Mouse (Mus musculus) small intestine, adult 2 months (tissue): Measurements from ENCODE around the gene Ccdc61. TPM values are rescaled to one million over a fixed set of nuclear protein-coding genes. Genes with fewer than 3 reads are reported as not detected.
A peak's percentile ranks its signal among the peaks of the same experiment; 100 is the strongest.

Experiments used
- H3K27ac ChIP-seq: fragments of 200-500 bp; 2 replicates; pipeline ENCODE4 v1.5.1; 2012; ENCODE audit warnings: low read depth, low read length, control low read depth, inconsistent platforms; ENCODE audit not compliant: insufficient read depth
- H3K27me3 ChIP-seq: fragments of 200-500 bp; 2 replicates; pipeline ENCODE4 v1.6.1; 2012; ENCODE audit warnings: mild to moderate bottlenecking, moderate library complexity, low read length, inconsistent platforms; ENCODE audit not compliant: control insufficient read depth, insufficient read depth
- H3K36me3 ChIP-seq: fragments of 200-500 bp; 2 replicates; pipeline ENCODE4 v1.6.1; 2012; ENCODE audit warnings: mild to moderate bottlenecking, low read length, control low read depth, inconsistent platforms; ENCODE audit not compliant: control insufficient read depth, insufficient read depth
- H3K4me1 ChIP-seq: fragments of 200-500 bp; 2 replicates; pipeline ENCODE4 v1.6.1; 2012; ENCODE audit warnings: low read length, inconsistent platforms, mixed read lengths; ENCODE audit not compliant: control insufficient read depth, insufficient read depth, insufficient read length
- H3K4me3 ChIP-seq: fragments of 200-500 bp; 2 replicates; pipeline ENCODE4 v1.5.1; 2012; ENCODE audit warnings: low read depth, mild to moderate bottlenecking, control low read depth, inconsistent platforms, low read length, moderate library complexity
- CTCF ChIP-seq: fragments of 200-500 bp; IDR thresholded peaks from 2 replicates; pipeline ENCODE4 v1.5.1; 2012; ENCODE audit warnings: low read depth, mild to moderate bottlenecking, control low read depth, inconsistent platforms, low read length, moderate library complexity, mixed read lengths; ENCODE audit not compliant: insufficient replicate concordance, insufficient read length; ENCODE audit errors: extremely low read depth
- POLR2A ChIP-seq: fragments of 200-500 bp; IDR thresholded peaks from 2 replicates; pipeline ENCODE4 v1.6.1; 2012; ENCODE audit warnings: low read depth, mild to moderate bottlenecking, control low read depth, inconsistent platforms, low read length, moderate library complexity
- WGBS: fragments of 180-500 bp; shearing (Covaris S2); methylation state at CpG from one replicate; pipeline ENCODE4 v1.1.7; 2018; 5-methylcytosine and 5-hydroxymethylcytosine counted together
- polyA plus RNA-seq: library from polyadenylated mRNA; depleted of rRNA; stranded (reverse); fragments of >200 nt; gene quantifications from 2 replicates; pipeline ENCODE4 v1.2.3, GENCODE M21; 2012; rRNA removed

Gene Ccdc61
- polyA plus RNA-seq, 1 experiment, result 21.4 TPM

DNA sequence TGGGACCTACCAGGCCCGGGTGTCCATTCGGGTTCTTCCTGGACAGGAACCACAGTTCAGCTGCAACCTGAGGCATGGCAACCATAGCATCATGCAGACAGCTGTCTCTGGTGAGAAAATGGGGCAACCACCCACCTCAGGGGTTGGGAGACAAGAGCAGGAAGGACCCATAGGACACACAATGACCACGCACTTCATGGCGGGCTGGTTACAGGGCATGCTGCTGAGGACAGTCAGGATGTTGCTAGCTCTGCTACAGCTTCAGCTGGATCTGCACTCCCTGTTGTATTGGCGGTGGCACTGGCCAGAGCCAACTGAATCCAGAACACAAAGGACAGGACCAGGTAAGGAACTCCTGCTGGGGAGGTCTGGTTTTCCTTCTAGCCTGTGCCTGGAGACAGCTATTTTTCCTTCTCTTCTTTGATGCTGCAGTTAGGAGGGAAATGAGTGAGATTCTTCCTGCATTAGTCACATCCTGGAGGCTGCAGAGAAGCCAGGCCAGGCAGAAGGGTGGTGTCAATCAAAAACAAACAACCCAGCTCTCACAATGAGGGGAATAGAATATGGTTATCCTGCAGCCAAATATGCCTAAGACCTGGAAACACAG, 51.8 kb downstream of the Ccdc61 start:
- Histone ChIP-seq H3K4me3 (no peak overlapping the region), H3K27me3 (no peaks in the 10 kb centered on the region), H3K4me1 (0 out of 2 replicates have a peak, but pooled peaks cover 2% of the 10 kb centered on the region), H3K27ac (no peak overlapping the region), H3K36me3 (no peaks in the 10 kb centered on the region)
- no peak for TF ChIP-seq POLR2A
- TF ChIP-seq CTCF, result no peak
- WGBS, result 79% methylated on average over 5 of the region's 5 CpGs

DNA sequence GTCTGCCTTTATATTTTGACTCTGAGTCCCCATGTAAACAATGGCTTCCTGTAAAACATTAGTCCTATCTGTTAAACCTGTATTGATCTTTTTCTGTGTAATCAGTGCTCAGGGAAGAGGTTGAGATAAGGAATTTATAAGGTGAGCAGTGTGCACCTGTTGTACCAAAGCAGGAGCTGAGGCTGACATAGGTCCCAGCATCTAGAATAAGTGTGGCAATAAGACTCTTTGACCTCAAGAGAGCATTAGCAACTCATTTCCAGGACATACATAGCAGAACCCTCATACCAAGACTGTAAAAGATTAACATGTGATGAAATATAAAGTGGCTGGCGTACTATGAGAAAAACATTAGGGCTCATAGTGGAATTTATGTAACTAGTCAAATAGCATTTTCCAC, 61.8 kb downstream of the Ccdc61 start:
- H3K4me1 ChIP-seq, result peaks cover 2% of the 10 kb centered on the region; the same call in 1 of the 2 replicates
- H3K4me3 ChIP-seq, result no peak overlapping the region
- no peaks in the 10 kb centered on the region for H3K36me3 ChIP-seq
- H3K27me3 ChIP-seq, result no peaks in the 10 kb centered on the region
- TF ChIP-seq CTCF (no peak), POLR2A (no peak)
- no peak overlapping the region for H3K27ac ChIP-seq
- WGBS, result 23% methylated on average over 1 of the region's 1 CpGs

DNA sequence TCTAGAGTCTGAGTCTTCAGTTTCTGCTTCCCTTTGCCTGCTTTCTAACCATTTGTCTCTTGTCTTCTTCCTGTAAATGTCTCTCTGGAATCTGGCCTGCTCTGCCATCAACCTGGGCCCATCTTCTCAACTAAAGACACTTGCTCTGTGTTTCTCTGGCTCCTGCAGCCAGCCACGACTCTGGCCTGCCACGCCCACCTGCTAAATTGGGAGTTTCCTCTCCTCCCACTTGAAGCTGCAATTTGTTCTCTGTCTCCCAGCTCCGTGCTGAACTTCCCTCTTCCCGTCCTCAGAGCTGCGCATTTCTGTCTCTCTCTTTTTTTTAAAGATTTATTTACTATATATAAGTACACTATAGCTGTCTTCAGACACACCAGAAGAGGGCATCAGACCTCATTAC, 65.4 kb downstream of the Ccdc61 start:
- H3K36me3 ChIP-seq, result no peaks in the 10 kb centered on the region
- H3K4me1 ChIP-seq, result peaks cover 10% of the 10 kb centered on the region; the same call in 1 of the 2 replicates
- WGBS, result 12% methylated on average over 5 of the region's 5 CpGs
- H3K27me3 ChIP-seq, result no peaks in the 10 kb centered on the region
- TF ChIP-seq CTCF (no peak), POLR2A (no peak)
- H3K4me3 ChIP-seq, result no peak overlapping the region
- no peak overlapping the region for H3K27ac ChIP-seq

DNA sequence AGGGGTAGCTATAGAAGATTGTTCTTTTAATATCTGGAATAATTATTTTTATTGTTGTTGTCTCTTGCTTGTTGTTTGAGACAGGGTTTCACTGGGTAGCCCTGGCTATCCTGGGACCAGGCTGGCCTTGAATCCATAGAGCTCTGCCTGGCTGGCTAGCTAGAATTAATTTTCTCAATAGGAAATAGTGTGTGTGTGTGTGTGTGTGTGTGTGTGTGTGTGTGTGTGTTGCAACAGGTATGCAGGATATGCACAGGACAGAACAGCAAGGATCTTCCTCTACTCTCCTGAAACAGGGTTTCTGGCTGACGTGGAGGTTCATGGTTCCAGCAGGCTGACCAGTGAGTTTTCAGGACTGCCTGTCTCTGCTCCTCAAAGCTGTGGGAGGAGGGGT, 69.0 kb downstream of the Ccdc61 start:
- TF ChIP-seq CTCF, result no peak
- TF ChIP-seq POLR2A, result no peak
- H3K27me3 ChIP-seq, result no peaks in the 10 kb centered on the region
- H3K27ac ChIP-seq, result peak overlapping the region; percentile 88
- H3K36me3 ChIP-seq, result no peaks in the 10 kb centered on the region
- 88% methylated on average over 1 of the region's 1 CpGs for WGBS
- no peak overlapping the region for H3K4me3 ChIP-seq
- H3K4me1 ChIP-seq, result peaks cover 10% of the 10 kb centered on the region; the same call in 1 of the 2 replicates

Other genes starting within 250 kb of the Ccdc61 start
- not detected in 2 replicates for gene Psg20, start 224.2 kb downstream of the Ccdc61 start, polyA plus RNA-seq
- gene Psg22, start 192.3 kb downstream of the Ccdc61 start, polyA plus RNA-seq, result 0.05 TPM in 1 of 2 replicates, not detected in the other
- 0.08 TPM in 1 of 2 replicates, not detected in the other for gene Psg19, start 111.9 kb downstream of the Ccdc61 start, polyA plus RNA-seq
- not detected in 2 replicates for gene Psg17, start 88.8 kb downstream of the Ccdc61 start, polyA plus RNA-seq
- 1.9 and 2.2 TPM in 2 replicates for gene Mill2, start 70.4 kb downstream of the Ccdc61 start, polyA plus RNA-seq
- gene Pglyrp1, start 39.1 kb downstream of the Ccdc61 start, polyA plus RNA-seq, result 268 and 499 TPM in 2 replicates
- gene Nova2, start 15.5 kb upstream of the Ccdc61 start, polyA plus RNA-seq, result 0.41 and 0.55 TPM in 2 replicates
- gene Nanos2, start 77.0 kb upstream of the Ccdc61 start, polyA plus RNA-seq, result not detected in 2 replicates
- 1.9 and 2.3 TPM in 2 replicates for gene Mypop, start 80.8 kb upstream of the Ccdc61 start, polyA plus RNA-seq
- 17.0 and 25.8 TPM in 2 replicates for gene Irf2bp1, start 93.6 kb upstream of the Ccdc61 start, polyA plus RNA-seq
- 17.8 and 19.9 TPM in 2 replicates for gene Foxa3, start 113.1 kb upstream of the Ccdc61 start, polyA plus RNA-seq
- 50.4 and 71.8 TPM in 2 replicates for gene Sympk, start 114.0 kb upstream of the Ccdc61 start, polyA plus RNA-seq
- not detected in 2 replicates for gene Rsph6a, start 144.3 kb upstream of the Ccdc61 start, polyA plus RNA-seq
- gene Dmwd, start 165.8 kb upstream of the Ccdc61 start, polyA plus RNA-seq, result 13.9 and 16.3 TPM in 2 replicates
- 353 and 387 TPM in 2 replicates for gene Dmpk, start 173.4 kb upstream of the Ccdc61 start, polyA plus RNA-seq
- gene Six5, start 184.2 kb upstream of the Ccdc61 start, polyA plus RNA-seq, result 14.1 and 14.5 TPM in 2 replicates
- gene Gm4969, start 208.0 kb upstream of the Ccdc61 start, polyA plus RNA-seq, result not detected in 2 replicates
- 6.1 and 14.9 TPM in 2 replicates for gene Fbxo46, start 209.4 kb upstream of the Ccdc61 start, polyA plus RNA-seq
- 5.5 and 6.6 TPM in 2 replicates for gene Qpctl, start 238.9 kb upstream of the Ccdc61 start, polyA plus RNA-seq
- gene Snrpd2, start 239.3 kb upstream of the Ccdc61 start, polyA plus RNA-seq, result 13.2 and 25.8 TPM in 2 replicates